Mouse (Mus musculus): ENCODE measurements around the gene Serinc2. TPM values are rescaled to one million over a fixed set of nuclear protein-coding genes. Genes with fewer than 3 reads are reported as not detected.
A peak's percentile ranks its signal among the peaks of the same experiment; 100 is the strongest.

Gene Serinc2
- total and polyA plus RNA-seq, 3 experiments: 0.08 to 0.20 TPM; not detected in 1

DNA sequence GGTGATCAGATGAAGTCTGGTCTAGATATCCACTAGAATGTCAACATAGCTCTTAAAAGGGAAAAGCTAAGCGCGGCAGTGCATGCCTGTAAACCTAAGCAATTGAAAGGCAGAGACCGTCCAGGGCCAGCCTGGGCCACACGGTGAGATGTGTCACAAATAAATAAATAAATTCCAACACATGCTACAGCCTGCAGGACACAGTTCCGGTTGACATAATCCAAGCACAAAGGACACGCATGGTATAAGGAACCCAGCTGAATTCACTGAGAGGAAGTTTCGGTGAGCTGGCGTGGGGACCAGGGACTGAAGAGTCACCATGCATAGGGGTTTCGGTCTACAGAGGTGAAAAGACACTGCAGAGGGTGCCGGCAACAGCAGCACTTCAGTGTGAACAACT is 10.3 kb downstream of the Serinc2 start:
- TF ChIP-seq POLR2AphosphoS2 (IDR thresholded peaks at IDR 0.05; ENCODE audit: low read depth, low read length) (no peak), IRF4 (IDR thresholded peaks at IDR 0.05; ENCODE audit: low read depth, low read length) (no peak), JUND (conservative IDR thresholded peaks at IDR 0.05; ENCODE audit: low read depth, low read length) (no peak), RAD21 (IDR thresholded peaks at IDR 0.05; ENCODE audit: low read depth, low read length) (no peak), MAZ (IDR thresholded peaks at IDR 0.05; ENCODE audit: low read depth, low read length) (no peak), UBTF (IDR thresholded peaks at IDR 0.05; ENCODE audit: low read depth, low read length) (no peak), ZKSCAN1 (IDR thresholded peaks at IDR 0.05; ENCODE audit: borderline replicate concordance, low read depth, low read length) (no peak), MYC (IDR thresholded peaks at IDR 0.05; ENCODE audit: low read depth, low read length) (no peak), EP300 (IDR thresholded peaks at IDR 0.05; ENCODE audit: low read length) (no peak), USF2 (conservative IDR thresholded peaks at IDR 0.05; ENCODE audit: low read depth, low read length) (no peak), ELF1 (IDR thresholded peaks at IDR 0.05; ENCODE audit: low read depth, low read length) (no peak), USF1 (IDR thresholded peaks at IDR 0.05; ENCODE audit: low read depth, low read length) (no peak), CHD1 (IDR thresholded peaks at IDR 0.05; ENCODE audit: low read depth, low read length) (no peak), CTCF (conservative IDR thresholded peaks at IDR 0.05 in 1 of 2, IDR thresholded peaks at IDR 0.05 in 1 of 2; ENCODE audit: low read depth in 2 of 2, low read length in 2 of 2) (no peak), TBP (conservative IDR thresholded peaks at IDR 0.05; ENCODE audit: low read depth, low read length) (no peak), MAX (IDR thresholded peaks at IDR 0.05; ENCODE audit: low read length) (no peak), ZNF384 (IDR thresholded peaks at IDR 0.05; ENCODE audit: low read depth, low read length) (no peak), MAFK (IDR thresholded peaks at IDR 0.05; ENCODE audit: insufficient replicate concordance, low read length) (no peak), GABPA (IDR thresholded peaks at IDR 0.05; ENCODE audit: insufficient replicate concordance, low read depth, low read length) (no peak), BHLHE40 (IDR thresholded peaks at IDR 0.05; ENCODE audit: low read depth, low read length) (no peak)
- Histone ChIP-seq H3K79me2 (replicated peaks; ENCODE audit: control insufficient read depth, extremely low read depth, insufficient read depth, poor library complexity, severe bottlenecking) (no peaks in the 10 kb centered on the region), H3K9ac (ENCODE audit: insufficient read depth, low read depth) (no peak overlapping the region), H3K27me3 (replicated peaks) (peaks cover 84% of the 10 kb centered on the region), H3K9me3 (replicated peaks; ENCODE audit: low read length) (no peaks in the 10 kb centered on the region), H3K4me3 (replicated peaks in 1 of 3; ENCODE audit: low read depth in 2 of 3, low read length in 2 of 3, poor library complexity in 1 of 3) (no peak overlapping the region), H3K4me1 (ENCODE audit: control insufficient read depth in 1 of 2, insufficient read depth in 2 of 2) (peaks cover 6 to 10% of the 10 kb centered on the region in 2 experiments), H3K36me3 (replicated peaks in 1 of 2; ENCODE audit: control insufficient read depth in 1 of 2, insufficient read depth in 1 of 2, low read length in 1 of 2) (no peaks in the 10 kb centered on the region), H3K27ac (ENCODE audit: insufficient read depth, low read depth) (no peak overlapping the region), H3K4me2 (ENCODE audit: insufficient read depth, low read depth, poor library complexity, severe bottlenecking) (no peak overlapping the region)
- no peak for DNase-seq (ENCODE audit: extremely low read depth)
- dilution Hi-C loops (cut with MboI; ENCODE audit: extremely low pct_ligation_motif_present, extremely low pct_unique_long_range_greater_than_20kb, low sequenced_read_pairs) (no loop called here), in situ Hi-C loops (cut with MboI; ENCODE audit: low pct_ligation_motif_present, low pct_unique_long_range_greater_than_20kb, low sequenced_read_pairs) (no loop called here)

DNA sequence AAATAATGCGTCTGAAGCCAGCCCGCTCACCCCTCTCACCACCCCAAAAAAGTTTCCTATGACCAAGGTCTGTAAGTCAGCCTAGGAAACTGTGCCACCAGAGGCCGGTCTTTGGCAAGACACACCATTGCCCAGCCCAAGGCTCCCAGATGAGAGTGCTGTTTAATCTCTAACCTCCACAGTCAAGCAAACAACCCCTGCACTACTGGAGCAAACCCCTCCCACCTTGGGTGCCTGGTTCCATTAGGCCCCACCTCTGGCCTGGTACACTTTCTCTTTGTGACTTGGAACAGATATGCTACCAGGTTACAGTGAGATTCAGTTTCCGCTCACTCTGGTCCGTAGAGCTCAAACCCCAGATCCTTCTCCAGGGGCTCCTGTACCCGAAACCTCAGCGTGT is 11.9 kb downstream of the Serinc2 start:
- peaks cover 4% of the 10 kb centered on the region for H3K9me3 ChIP-seq (replicated peaks; ENCODE audit: low read length)
- dilution Hi-C loops (cut with MboI; ENCODE audit: extremely low pct_ligation_motif_present, extremely low pct_unique_long_range_greater_than_20kb, low sequenced_read_pairs): no loop called here
- H3K27ac ChIP-seq (ENCODE audit: insufficient read depth, low read depth): no peak overlapping the region
- H3K79me2 ChIP-seq (replicated peaks; ENCODE audit: control insufficient read depth, extremely low read depth, insufficient read depth, poor library complexity, severe bottlenecking): no peaks in the 10 kb centered on the region
- H3K4me2 ChIP-seq (ENCODE audit: insufficient read depth, low read depth, poor library complexity, severe bottlenecking): peak overlapping the region; percentile 5; the same call in 1 of the 2 replicates
- peaks cover 85% of the 10 kb centered on the region for H3K27me3 ChIP-seq (replicated peaks)
- H3K9ac ChIP-seq (ENCODE audit: insufficient read depth, low read depth): no peak overlapping the region
- TF ChIP-seq JUND (conservative IDR thresholded peaks at IDR 0.05; ENCODE audit: low read depth, low read length) (no peak), GABPA (IDR thresholded peaks at IDR 0.05; ENCODE audit: insufficient replicate concordance, low read depth, low read length) (no peak), PAX5 (IDR thresholded peaks at IDR 0.05; ENCODE audit: low read length) (no peak)
- in situ Hi-C loops (cut with MboI; ENCODE audit: low pct_ligation_motif_present, low pct_unique_long_range_greater_than_20kb, low sequenced_read_pairs): no loop called here
- peaks cover 6 to 12% of the 10 kb centered on the region in 2 experiments for H3K4me1 ChIP-seq (ENCODE audit: control insufficient read depth in 1 of 2, insufficient read depth in 2 of 2)
- DNase-seq (ENCODE audit: extremely low read depth): no peak
- H3K36me3 ChIP-seq (replicated peaks in 1 of 2; ENCODE audit: control insufficient read depth in 1 of 2, insufficient read depth in 1 of 2, low read length in 1 of 2): no peaks in the 10 kb centered on the region
- H3K4me3 ChIP-seq (replicated peaks in 1 of 3; ENCODE audit: low read depth in 2 of 3, low read length in 2 of 3, poor library complexity in 1 of 3): no peak overlapping the region
